Mouse (Mus musculus): ENCODE results near the gene Irf1. TPM values are rescaled to one million over a fixed set of nuclear protein-coding genes. Genes with fewer than 3 reads are reported as not detected.

Gene Irf1
- polyA plus RNA-seq, 1 experiment from 2014 or later: 8.2 TPM

GRCm38 (mm10) chr11:53795813-53796212 lies 26.0 kb downstream of the Irf1 start:
- Histone ChIP-seq H3K27me3 (ENCODE audit: low read depth, poor library complexity, severe bottlenecking) (no peaks in the 10 kb centered on the region), H3K4me3 (no peak overlapping the region), H3K9me3 (replicated peaks) (no peaks in the 10 kb centered on the region), H3K27ac (no peak overlapping the region), H3K4me1 (peaks cover 26% of the 10 kb centered on the region), H3K36me3 (no peaks in the 10 kb centered on the region)
- 85% methylated on average over 8 of the region's 8 CpGs for WGBS
- no peak for DNase-seq (ENCODE audit: low spot score)

- Histone ChIP-seq H3K36me3 (no peaks in the 10 kb centered on the region), H3K4me1 (peaks cover 26% of the 10 kb centered on the region), H3K27me3 (ENCODE audit: low read depth, poor library complexity, severe bottlenecking) (no peaks in the 10 kb centered on the region), H3K9me3 (replicated peaks) (no peaks in the 10 kb centered on the region), H3K27ac (no peak overlapping the region), H3K4me3 (no peak overlapping the region)
- WGBS: 70% methylated on average over 12 of the region's 12 CpGs
- no peak for DNase-seq (ENCODE audit: low spot score)
Measured at GRCm38 (mm10) chr11:53796409-53797151, 26.8 kb downstream of the Irf1 start.

- Histone ChIP-seq H3K4me3 (no peak overlapping the region), H3K4me1 (peaks cover 26% of the 10 kb centered on the region), H3K36me3 (no peaks in the 10 kb centered on the region), H3K27me3 (ENCODE audit: low read depth, poor library complexity, severe bottlenecking) (no peaks in the 10 kb centered on the region), H3K27ac (no peak overlapping the region), H3K9me3 (replicated peaks) (no peaks in the 10 kb centered on the region)
- WGBS: 62% methylated on average over 6 of the region's 6 CpGs
- DNase-seq (ENCODE audit: low spot score): no peak
Measured at GRCm38 (mm10) chr11:53797386-53797920, 27.6 kb downstream of the Irf1 start.

- Histone ChIP-seq H3K27ac (no peak overlapping the region), H3K27me3 (ENCODE audit: low read depth, poor library complexity, severe bottlenecking) (no peaks in the 10 kb centered on the region), H3K36me3 (no peaks in the 10 kb centered on the region), H3K9me3 (replicated peaks) (no peaks in the 10 kb centered on the region), H3K4me1 (peaks cover 26% of the 10 kb centered on the region), H3K4me3 (no peak overlapping the region)
- no peak for DNase-seq (ENCODE audit: low spot score)
- WGBS: 95% methylated on average over 10 of the region's 10 CpGs
Measured at GRCm38 (mm10) chr11:53798041-53798711, 28.4 kb downstream of the Irf1 start.

GRCm38 (mm10) chr11:53800036-53800435 lies 30.2 kb downstream of the Irf1 start:
- Histone ChIP-seq H3K4me3 (no peak overlapping the region), H3K27me3 (ENCODE audit: low read depth, poor library complexity, severe bottlenecking) (no peaks in the 10 kb centered on the region), H3K36me3 (no peaks in the 10 kb centered on the region), H3K27ac (no peak overlapping the region), H3K9me3 (replicated peaks) (no peaks in the 10 kb centered on the region), H3K4me1 (peaks cover 12% of the 10 kb centered on the region)
- no peak for DNase-seq (ENCODE audit: low spot score)
- WGBS: 56% methylated on average over 4 of the region's 4 CpGs

- no peak for DNase-seq (ENCODE audit: low spot score)
- no peaks in the 10 kb centered on the region for H3K27me3 ChIP-seq (ENCODE audit: low read depth, poor library complexity, severe bottlenecking)
- H3K4me1 ChIP-seq: peaks cover 7% of the 10 kb centered on the region
- H3K9me3 ChIP-seq (replicated peaks): no peaks in the 10 kb centered on the region
- H3K36me3 ChIP-seq: no peaks in the 10 kb centered on the region
- WGBS: 84% methylated on average over 5 of the region's 5 CpGs
- no peak overlapping the region for H3K27ac ChIP-seq
- H3K4me3 ChIP-seq: no peak overlapping the region
Measured at GRCm38 (mm10) chr11:53800975-53801374, 31.2 kb downstream of the Irf1 start.

- 87% methylated on average over 12 of the region's 12 CpGs for WGBS
- Histone ChIP-seq H3K9me3 (replicated peaks) (no peaks in the 10 kb centered on the region), H3K36me3 (no peaks in the 10 kb centered on the region), H3K4me3 (no peak overlapping the region), H3K27ac (no peak overlapping the region), H3K4me1 (no peaks in the 10 kb centered on the region), H3K27me3 (ENCODE audit: low read depth, poor library complexity, severe bottlenecking) (no peaks in the 10 kb centered on the region)
- DNase-seq (ENCODE audit: low spot score): no peak
Measured at GRCm38 (mm10) chr11:53803093-53803492, 33.3 kb downstream of the Irf1 start.

GRCm38 (mm10) chr11:53803494-53803893 lies 33.7 kb downstream of the Irf1 start:
- Histone ChIP-seq H3K27ac (no peak overlapping the region), H3K4me1 (no peaks in the 10 kb centered on the region), H3K4me3 (no peak overlapping the region), H3K27me3 (ENCODE audit: low read depth, poor library complexity, severe bottlenecking) (no peaks in the 10 kb centered on the region), H3K36me3 (no peaks in the 10 kb centered on the region), H3K9me3 (replicated peaks) (no peaks in the 10 kb centered on the region)
- 90% methylated on average over 6 of the region's 6 CpGs for WGBS
- DNase-seq (ENCODE audit: low spot score): no peak

- H3K9me3 ChIP-seq (replicated peaks): no peaks in the 10 kb centered on the region
- no peak overlapping the region for H3K4me3 ChIP-seq
- H3K27me3 ChIP-seq (ENCODE audit: low read depth, poor library complexity, severe bottlenecking): no peaks in the 10 kb centered on the region
- no peaks in the 10 kb centered on the region for H3K4me1 ChIP-seq
- WGBS: 86% methylated on average over 14 of the region's 14 CpGs
- no peak overlapping the region for H3K27ac ChIP-seq
- no peaks in the 10 kb centered on the region for H3K36me3 ChIP-seq
- no peak for DNase-seq (ENCODE audit: low spot score)
Measured at GRCm38 (mm10) chr11:53804569-53805344, 34.9 kb downstream of the Irf1 start.

- no peaks in the 10 kb centered on the region for H3K27me3 ChIP-seq (ENCODE audit: low read depth, poor library complexity, severe bottlenecking)
- no peaks in the 10 kb centered on the region for H3K4me1 ChIP-seq
- H3K4me3 ChIP-seq: no peak overlapping the region
- H3K9me3 ChIP-seq (replicated peaks): no peaks in the 10 kb centered on the region
- WGBS: 77% methylated on average over 9 of the region's 9 CpGs
- DNase-seq (ENCODE audit: low spot score): no peak
- H3K27ac ChIP-seq: no peak overlapping the region
- no peaks in the 10 kb centered on the region for H3K36me3 ChIP-seq
Measured at GRCm38 (mm10) chr11:53805786-53806185, 36.0 kb downstream of the Irf1 start.

- Histone ChIP-seq H3K9me3 (replicated peaks) (no peaks in the 10 kb centered on the region), H3K36me3 (no peaks in the 10 kb centered on the region), H3K27me3 (ENCODE audit: low read depth, poor library complexity, severe bottlenecking) (no peaks in the 10 kb centered on the region), H3K27ac (no peak overlapping the region), H3K4me1 (no peaks in the 10 kb centered on the region), H3K4me3 (no peak overlapping the region)
- DNase-seq (ENCODE audit: low spot score): no peak
- WGBS: 62% methylated on average over 5 of the region's 5 CpGs
Measured at GRCm38 (mm10) chr11:53809354-53809753, 39.5 kb downstream of the Irf1 start.

- WGBS: 64% methylated on average over 5 of the region's 5 CpGs
- Histone ChIP-seq H3K4me1 (no peaks in the 10 kb centered on the region), H3K4me3 (no peak overlapping the region), H3K36me3 (no peaks in the 10 kb centered on the region), H3K27ac (no peak overlapping the region), H3K9me3 (replicated peaks) (no peaks in the 10 kb centered on the region), H3K27me3 (ENCODE audit: low read depth, poor library complexity, severe bottlenecking) (no peaks in the 10 kb centered on the region)
- no peak for DNase-seq (ENCODE audit: low spot score)
Measured at GRCm38 (mm10) chr11:53810156-53810555, 40.3 kb downstream of the Irf1 start.

- Histone ChIP-seq H3K36me3 (no peaks in the 10 kb centered on the region), H3K27me3 (ENCODE audit: low read depth, poor library complexity, severe bottlenecking) (no peaks in the 10 kb centered on the region), H3K27ac (no peak overlapping the region), H3K4me3 (no peak overlapping the region), H3K4me1 (no peaks in the 10 kb centered on the region), H3K9me3 (replicated peaks) (no peaks in the 10 kb centered on the region)
- 78% methylated on average over 2 of the region's 2 CpGs for WGBS
- no peak for DNase-seq (ENCODE audit: low spot score)
Measured at GRCm38 (mm10) chr11:53810749-53811148, 40.9 kb downstream of the Irf1 start.
